Mouse (Mus musculus): ENCODE measurements around the gene Rem1. TPM values are rescaled to one million over a fixed set of nuclear protein-coding genes. Genes with fewer than 3 reads are reported as not detected.
A peak's percentile ranks its signal among the peaks of the same experiment; 100 is the strongest.

Rem1 gene
- polyA plus RNA-seq, 1 experiment from 2014 or later, result 4.7 TPM

- Histone ChIP-seq H3K36me3 (ENCODE audit: control insufficient read depth, insufficient read depth, low read length) (no peaks in the 10 kb centered on the region), H3K9me3 (ENCODE audit: control insufficient read depth, low read length) (no peaks in the 10 kb centered on the region), H3K9ac (ENCODE audit: low read depth, low read length) (no peak overlapping the region), H3K27ac (replicated peaks; ENCODE audit: low read depth, low read length) (no peak overlapping the region), H3K4me3 (ENCODE audit: low read depth, low read length) (no peak overlapping the region), H3K27me3 (replicated peaks; ENCODE audit: control insufficient read depth, insufficient read depth, low read length) (no peaks in the 10 kb centered on the region), H3K4me2 (ENCODE audit: low read depth, low read length) (no peak overlapping the region), H3K4me1 (ENCODE audit: control insufficient read depth, insufficient read depth, low read length) (no peaks in the 10 kb centered on the region)
- no peak for DNase-seq (ENCODE audit: low spot score)
- WGBS, result 75% methylated on average over 4 of the region's 4 CpGs
- ATAC-seq (ENCODE audit: low read depth), result no peak
Observed at GRCm38 (mm10) chr2:152601275-152601960, 25.3 kb upstream of the Rem1 start.

- H3K4me2 ChIP-seq (ENCODE audit: low read depth, low read length), result no peak within 1 kb of the TSS
- no peak within 1 kb of the TSS for H3K27ac ChIP-seq (replicated peaks; ENCODE audit: low read depth, low read length)
- no peaks in the 10 kb centered on the region for H3K9me3 ChIP-seq (ENCODE audit: control insufficient read depth, low read length)
- ATAC-seq (ENCODE audit: low read depth) (no peak), DNase-seq (ENCODE audit: low spot score) (no peak)
- no peak within 1 kb of the TSS for H3K9ac ChIP-seq (ENCODE audit: low read depth, low read length)
- no peaks in the 10 kb centered on the region for H3K27me3 ChIP-seq (replicated peaks; ENCODE audit: control insufficient read depth, insufficient read depth, low read length)
- WGBS, result 80% methylated on average over 15 of the region's 15 CpGs
- H3K36me3 ChIP-seq (ENCODE audit: control insufficient read depth, insufficient read depth, low read length), result no peaks in the 10 kb centered on the region
- H3K4me1 ChIP-seq (ENCODE audit: control insufficient read depth, insufficient read depth, low read length), result no peaks in the 10 kb centered on the region
- no peak within 1 kb of the TSS for H3K4me3 ChIP-seq (ENCODE audit: low read depth, low read length)
Observed at GRCm38 (mm10) chr2:152604057-152604456, 22.7 kb upstream of the Rem1 start, which contains the start of gene Defb36. Gene Defb36 (plus strand): TSS chr2:152604327.

GRCm38 (mm10) chr2:152607746-152608145, 19.0 kb upstream of the Rem1 start:
- H3K9me3 ChIP-seq (ENCODE audit: control insufficient read depth, low read length), result no peaks in the 10 kb centered on the region
- H3K9ac ChIP-seq (ENCODE audit: low read depth, low read length), result no peak overlapping the region
- no peaks in the 10 kb centered on the region for H3K27me3 ChIP-seq (replicated peaks; ENCODE audit: control insufficient read depth, insufficient read depth, low read length)
- H3K36me3 ChIP-seq (ENCODE audit: control insufficient read depth, insufficient read depth, low read length), result no peaks in the 10 kb centered on the region
- no peak overlapping the region for H3K4me3 ChIP-seq (ENCODE audit: low read depth, low read length)
- no peak overlapping the region for H3K27ac ChIP-seq (replicated peaks; ENCODE audit: low read depth, low read length)
- 50% methylated on average over 6 of the region's 6 CpGs for WGBS
- H3K4me2 ChIP-seq (ENCODE audit: low read depth, low read length), result no peak overlapping the region
- no peak for ATAC-seq (ENCODE audit: low read depth)
- no peaks in the 10 kb centered on the region for H3K4me1 ChIP-seq (ENCODE audit: control insufficient read depth, insufficient read depth, low read length)
- no peak for DNase-seq (ENCODE audit: low spot score)

GRCm38 (mm10) chr2:152608719-152609118, 18.0 kb upstream of the Rem1 start:
- no peaks in the 10 kb centered on the region for H3K27me3 ChIP-seq (replicated peaks; ENCODE audit: control insufficient read depth, insufficient read depth, low read length)
- H3K9ac ChIP-seq (ENCODE audit: low read depth, low read length), result no peak overlapping the region
- ATAC-seq (ENCODE audit: low read depth), result no peak
- no peak overlapping the region for H3K27ac ChIP-seq (replicated peaks; ENCODE audit: low read depth, low read length)
- H3K36me3 ChIP-seq (ENCODE audit: control insufficient read depth, insufficient read depth, low read length), result no peaks in the 10 kb centered on the region
- H3K4me1 ChIP-seq (ENCODE audit: control insufficient read depth, insufficient read depth, low read length), result no peaks in the 10 kb centered on the region
- no peak overlapping the region for H3K4me3 ChIP-seq (ENCODE audit: low read depth, low read length)
- H3K4me2 ChIP-seq (ENCODE audit: low read depth, low read length), result no peak overlapping the region
- WGBS, result 87% methylated on average over 1 of the region's 1 CpGs
- H3K9me3 ChIP-seq (ENCODE audit: control insufficient read depth, low read length), result no peaks in the 10 kb centered on the region
- DNase-seq (ENCODE audit: low spot score), result no peak

- Histone ChIP-seq H3K4me2 (ENCODE audit: low read depth, low read length) (no peak overlapping the region), H3K9me3 (ENCODE audit: control insufficient read depth, low read length) (no peaks in the 10 kb centered on the region), H3K27me3 (replicated peaks; ENCODE audit: control insufficient read depth, insufficient read depth, low read length) (no peaks in the 10 kb centered on the region), H3K9ac (ENCODE audit: low read depth, low read length) (no peak overlapping the region), H3K4me1 (ENCODE audit: control insufficient read depth, insufficient read depth, low read length) (no peaks in the 10 kb centered on the region), H3K4me3 (ENCODE audit: low read depth, low read length) (no peak overlapping the region), H3K27ac (replicated peaks; ENCODE audit: low read depth, low read length) (no peak overlapping the region), H3K36me3 (ENCODE audit: control insufficient read depth, insufficient read depth, low read length) (no peaks in the 10 kb centered on the region)
- 33% methylated on average over 7 of the region's 8 CpGs for WGBS
- ATAC-seq (ENCODE audit: low read depth) (no peak), DNase-seq (ENCODE audit: low spot score) (no peak)
Observed at GRCm38 (mm10) chr2:152612193-152612592, 14.6 kb upstream of the Rem1 start.

GRCm38 (mm10) chr2:152615563-152615962, 11.2 kb upstream of the Rem1 start:
- Histone ChIP-seq H3K27me3 (replicated peaks; ENCODE audit: control insufficient read depth, insufficient read depth, low read length) (no peaks in the 10 kb centered on the region), H3K9ac (ENCODE audit: low read depth, low read length) (no peak overlapping the region), H3K9me3 (ENCODE audit: control insufficient read depth, low read length) (no peaks in the 10 kb centered on the region), H3K36me3 (ENCODE audit: control insufficient read depth, insufficient read depth, low read length) (no peaks in the 10 kb centered on the region), H3K27ac (replicated peaks; ENCODE audit: low read depth, low read length) (no peak overlapping the region), H3K4me3 (ENCODE audit: low read depth, low read length) (no peak overlapping the region), H3K4me1 (ENCODE audit: control insufficient read depth, insufficient read depth, low read length) (no peaks in the 10 kb centered on the region), H3K4me2 (ENCODE audit: low read depth, low read length) (no peak overlapping the region)
- DNase-seq (ENCODE audit: low spot score) (peak; percentile 81), ATAC-seq (ENCODE audit: low read depth) (peak; percentile 74)
- 10% methylated on average over 7 of the region's 7 CpGs for WGBS

GRCm38 (mm10) chr2:152616470-152616869, 10.3 kb upstream of the Rem1 start:
- no peak for ATAC-seq (ENCODE audit: low read depth)
- DNase-seq (ENCODE audit: low spot score), result no peak
- Histone ChIP-seq H3K27ac (replicated peaks; ENCODE audit: low read depth, low read length) (no peak overlapping the region), H3K9me3 (ENCODE audit: control insufficient read depth, low read length) (no peaks in the 10 kb centered on the region), H3K4me1 (ENCODE audit: control insufficient read depth, insufficient read depth, low read length) (no peaks in the 10 kb centered on the region), H3K36me3 (ENCODE audit: control insufficient read depth, insufficient read depth, low read length) (no peaks in the 10 kb centered on the region), H3K4me2 (ENCODE audit: low read depth, low read length) (no peak overlapping the region), H3K9ac (ENCODE audit: low read depth, low read length) (no peak overlapping the region), H3K27me3 (replicated peaks; ENCODE audit: control insufficient read depth, insufficient read depth, low read length) (no peaks in the 10 kb centered on the region), H3K4me3 (ENCODE audit: low read depth, low read length) (no peak overlapping the region)
- 61% methylated on average over 6 of the region's 6 CpGs for WGBS

- H3K4me2 ChIP-seq (ENCODE audit: low read depth, low read length), result no peak overlapping the region
- H3K4me1 ChIP-seq (ENCODE audit: control insufficient read depth, insufficient read depth, low read length), result no peaks in the 10 kb centered on the region
- H3K27ac ChIP-seq (replicated peaks; ENCODE audit: low read depth, low read length), result no peak overlapping the region
- no peak overlapping the region for H3K4me3 ChIP-seq (ENCODE audit: low read depth, low read length)
- WGBS, result 61% methylated on average over 5 of the region's 5 CpGs
- no peaks in the 10 kb centered on the region for H3K9me3 ChIP-seq (ENCODE audit: control insufficient read depth, low read length)
- ATAC-seq (ENCODE audit: low read depth), result no peak
- no peak overlapping the region for H3K9ac ChIP-seq (ENCODE audit: low read depth, low read length)
- no peaks in the 10 kb centered on the region for H3K27me3 ChIP-seq (replicated peaks; ENCODE audit: control insufficient read depth, insufficient read depth, low read length)
- no peak for DNase-seq (ENCODE audit: low spot score)
- H3K36me3 ChIP-seq (ENCODE audit: control insufficient read depth, insufficient read depth, low read length), result no peaks in the 10 kb centered on the region
Observed at GRCm38 (mm10) chr2:152617374-152617773, 9.4 kb upstream of the Rem1 start.
